Mouse (Mus musculus) C2C12 (cell line): ENCODE data around the gene Tmed3.

Source experiments
- CTCF ChIP-seq: IDR thresholded peaks from one replicate; pipeline ENCODE4 v1.5.1; 2011; ENCODE audit not compliant: control insufficient read depth, insufficient read depth, insufficient read length
- MYOD1 ChIP-seq: IDR thresholded peaks from one replicate; pipeline ENCODE4 v1.6.1; 2011; ENCODE audit warnings: low read depth; ENCODE audit not compliant: control insufficient read depth, insufficient read length

DNA sequence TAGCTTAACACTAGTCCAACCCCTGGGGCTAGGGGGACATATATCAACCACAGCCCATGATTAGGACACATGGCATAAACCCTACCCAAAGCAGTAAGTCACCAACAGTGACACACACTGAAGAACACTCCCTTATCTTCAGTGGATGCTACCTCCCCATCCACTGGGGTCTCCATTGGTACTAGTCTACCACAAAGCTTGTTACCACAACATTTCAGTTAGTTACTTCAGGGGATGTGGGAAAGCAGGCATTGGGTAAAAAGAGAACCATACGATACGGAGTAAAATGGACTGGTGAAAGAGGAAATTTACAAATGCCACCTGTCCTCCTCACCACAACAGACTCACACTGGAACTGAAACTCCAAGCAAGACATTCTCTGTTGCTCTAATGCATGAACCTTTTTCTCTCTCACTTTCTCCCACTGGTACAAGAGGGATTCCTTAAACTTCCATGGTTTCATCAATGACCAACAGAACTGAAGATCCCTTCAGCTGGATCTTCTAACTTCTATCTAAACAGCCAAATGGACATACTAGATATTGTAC is 3.9 kb downstream of the Tmed3 start:
- TF ChIP-seq MYOD1 (no peak), CTCF (no peak)
